8 mouse cellular contexts compared by ENCODE assay signal in genomic region chr3:104682671-104683504, GRCm38 (mm10). TPM values are rescaled to one million over a fixed set of nuclear protein-coding genes. Genes with fewer than 3 reads are reported as not detected.
DNase-seq lines count a peak whose midpoint lies in the region; ATAC-seq and TF ChIP-seq lines count a peak whose summit lies in the region.

No protein-coding gene starts in this region.

- DNase-seq in adrenal gland, adult 18-20 months (ENCODE audit: low spot score in 2 of 2): peak; percentile 43 to 53
- DNase-seq in adrenal gland, adult 8-10 months: no peak
- peak; percentile 50 for DNase-seq in c-Kit-positive CD71-negative TER-119-negative erythroid progenitor cells, embryonic 14.5 days (ENCODE audit: low read depth)
- peak; percentile 74 for DNase-seq in forebrain, embryonic 11.5 days (ENCODE audit: low spot score)
- DNase-seq in hindbrain, postnatal 0 days (ENCODE audit: low spot score): peak; percentile 86
- DNase-seq in left cerebral cortex, postnatal 36 days (ENCODE audit: low spot score in 2 of 2): peak; percentile 33 to 57
- DNase-seq in mesoderm, embryonic 11.5 days (ENCODE audit: low read depth, low spot score): peak; percentile 83
- DNase-seq in spleen, adult 12 weeks (ENCODE audit: low spot score): peak; percentile 42

- H3K27me3 ChIP-seq in forebrain, embryonic 11.5 days (ENCODE audit: control insufficient read depth, insufficient read depth, low read length): no peaks in the 10 kb centered on the region
- no peaks in the 10 kb centered on the region for H3K27me3 ChIP-seq in hindbrain, postnatal 0 days (ENCODE audit: insufficient read depth, low read length)

- 59% methylated on average over 11 of the region's 11 CpGs for WGBS in forebrain, embryonic 11.5 days
- 55% methylated on average over 11 of the region's 11 CpGs for WGBS in hindbrain, postnatal 0 days

- TF ChIP-seq CTCF in hindbrain, postnatal 0 days (IDR thresholded peaks at IDR 0.05; ENCODE audit: low read depth): peak; percentile 90

- no peaks in the 10 kb centered on the region for H3K4me1 ChIP-seq in forebrain, embryonic 11.5 days (replicated peaks; ENCODE audit: control insufficient read depth, insufficient read depth, low read length)
- H3K4me1 ChIP-seq in hindbrain, postnatal 0 days (ENCODE audit: insufficient read depth, low read length): no peaks in the 10 kb centered on the region

- H3K4me2 ChIP-seq in forebrain, embryonic 11.5 days (ENCODE audit: low read depth, low read length, severe bottlenecking): no peak overlapping the region
- no peak overlapping the region for H3K4me2 ChIP-seq in hindbrain, postnatal 0 days (ENCODE audit: low read depth, low read length)

- H3K9me3 ChIP-seq in forebrain, embryonic 11.5 days (ENCODE audit: control insufficient read depth, low read length): no peaks in the 10 kb centered on the region; the same call in 1 of the 2 replicates
- no peaks in the 10 kb centered on the region for H3K9me3 ChIP-seq in hindbrain, postnatal 0 days (ENCODE audit: low read length)

- H3K27ac ChIP-seq in forebrain, embryonic 11.5 days (ENCODE audit: low read depth, low read length): no peak overlapping the region
- H3K27ac ChIP-seq in hindbrain, postnatal 0 days: no peak overlapping the region

- intact Hi-C loops in left cerebral cortex, postnatal 36 days (cut with DNase I): no loop called here

- H3K9ac ChIP-seq in forebrain, embryonic 11.5 days (ENCODE audit: low read length): no peak overlapping the region
- no peak overlapping the region for H3K9ac ChIP-seq in hindbrain, postnatal 0 days (replicated peaks; ENCODE audit: low read length)

- ATAC-seq in forebrain, embryonic 11.5 days (replicated peaks; ENCODE audit: low FRiP score): peak; percentile 51; the same call in 1 of the 2 replicates
- ATAC-seq in hindbrain, postnatal 0 days: peak; percentile 75

- no peak overlapping the region for H3K4me3 ChIP-seq in forebrain, embryonic 11.5 days (ENCODE audit: low read depth, low read length)
- H3K4me3 ChIP-seq in hindbrain, postnatal 0 days (ENCODE audit: low read length): no peak overlapping the region

- no peaks in the 10 kb centered on the region for H3K36me3 ChIP-seq in forebrain, embryonic 11.5 days (ENCODE audit: control insufficient read depth, insufficient read depth, low read length)
- H3K36me3 ChIP-seq in hindbrain, postnatal 0 days (ENCODE audit: insufficient read depth, low read length): no peaks in the 10 kb centered on the region

RNA-seq across cellular contexts. Expression of gene Slc16a1, which starts 44.4 kb away (rescaled TPM):
- 100 to 1,000 TPM in 1 of 2 experiments, 10 to 100 TPM in 1; 49.3 to 122 TPM for total RNA-seq in adrenal gland, adult 18-20 months (2021)
- 10 to 100 TPM; 17.5 to 29.1 (median 23.5) TPM for total RNA-seq in adrenal gland, adult 8-10 months (2022)
- polyA plus RNA-seq in forebrain, embryonic 11.5 days (2014; fragmentation: Nextera tagmentation; extraction: Ambion mirVana): 45.1 and 45.9 TPM in 2 replicates
- total RNA-seq in hindbrain, postnatal 0 days (2014; rRNA removed): 40.2 and 43.4 TPM in 2 replicates
- polyA plus RNA-seq in hindbrain, postnatal 0 days (2015; fragmentation: Nextera tagmentation; extraction: Ambion mirVana): 21.8 and 22.6 TPM in 2 replicates
- total RNA-seq in left cerebral cortex, postnatal 36 days (2021): 10 to 100 TPM; 19.2 to 26.8 TPM
